Mouse (Mus musculus) mature B cell (primary cell): ENCODE data around the gene Zeb2.

ENCODE experiments used
- in situ Hi-C: fragments of 300-500 bp; cut with MboI; formaldehyde crosslinking; loops from 2 replicates; pipeline ENCODE4 v1.14.3; 2019

Zeb2 gene

GRCm38 (mm10) chr2:45117087-45117561, at the start of gene Zeb2:
Zeb2 (minus strand) TSS chr2:45117395.
- in situ Hi-C loops, result no loop called here

DNA sequence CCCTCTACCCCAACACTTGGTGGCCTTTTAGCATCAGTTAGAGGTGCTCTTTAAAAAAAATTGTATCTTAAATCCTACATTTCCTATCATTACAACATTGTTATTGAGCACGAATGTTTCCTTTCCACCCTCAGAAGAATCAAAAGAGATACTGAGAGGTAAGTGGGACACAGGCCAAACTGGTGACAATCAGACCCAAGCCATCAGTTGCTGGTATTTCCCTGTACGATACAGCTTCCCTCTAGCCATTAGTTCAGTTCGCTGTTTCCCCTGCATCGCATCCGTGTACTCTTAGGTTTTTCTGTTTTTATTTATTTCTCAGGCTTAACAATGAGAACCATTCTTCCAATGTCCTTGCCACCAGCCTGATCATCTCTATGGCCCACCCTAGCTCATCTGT, 41.6 kb upstream of the Zeb2 start:
- in situ Hi-C loops, result no loop called here

DNA sequence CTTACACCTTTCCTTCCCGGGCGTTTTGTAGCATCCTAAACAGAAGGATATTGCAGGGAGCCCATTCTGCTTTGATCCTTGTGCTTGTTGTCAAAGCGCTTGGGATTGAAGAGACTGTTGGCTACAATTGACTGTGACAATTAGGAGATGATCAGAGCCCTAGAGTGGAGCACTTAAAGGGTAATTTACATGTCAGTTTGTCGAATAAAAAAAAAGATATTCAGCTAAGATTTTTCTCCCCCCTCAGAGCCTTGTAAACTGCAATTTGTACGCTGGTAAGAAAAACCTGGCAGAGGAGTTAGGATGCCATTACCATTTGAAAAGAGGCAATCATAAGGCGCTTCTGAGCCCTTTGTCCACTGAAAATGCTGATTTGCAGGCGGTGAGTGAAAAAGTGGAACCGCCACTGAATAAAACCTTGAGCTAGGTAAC, 41.2 kb upstream of the Zeb2 start:
- in situ Hi-C loops, result no loop called here

GRCm38 (mm10) chr2:45153315-45153714, 36.1 kb upstream of the Zeb2 start:
- in situ Hi-C loops, result no loop called here

GRCm38 (mm10) chr2:45143162-45143561, 26.0 kb upstream of the Zeb2 start:
- in situ Hi-C loops, result no loop called here

GRCm38 (mm10) chr2:45138906-45139305, 21.7 kb upstream of the Zeb2 start:
- in situ Hi-C loops, result no loop called here

DNA sequence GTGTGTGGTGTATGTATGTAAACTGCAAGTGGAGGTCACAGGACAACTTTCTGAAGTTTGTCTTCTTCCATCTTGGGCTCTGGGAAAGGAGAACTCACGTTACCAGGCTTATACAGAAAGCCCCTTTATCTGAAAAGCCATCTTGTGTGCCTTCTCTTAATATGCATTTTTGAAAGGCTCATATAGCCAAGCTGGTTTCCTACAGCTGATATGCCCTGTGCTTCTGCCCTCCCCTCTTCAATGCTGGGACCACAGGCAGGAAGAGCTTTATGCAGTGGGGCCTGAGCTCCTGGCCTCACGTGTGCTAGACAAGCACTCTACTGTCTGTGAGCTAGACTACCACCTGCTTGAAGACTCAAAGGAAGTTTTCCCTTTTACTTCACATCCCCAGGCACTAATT, 19.6 kb upstream of the Zeb2 start:
- in situ Hi-C loops, result no loop called here

GRCm38 (mm10) chr2:45133225-45133624, 16.0 kb upstream of the Zeb2 start:
- in situ Hi-C loops, result no loop called here

GRCm38 (mm10) chr2:45130461-45131156, 13.4 kb upstream of the Zeb2 start:
- in situ Hi-C loops, result no loop called here

DNA sequence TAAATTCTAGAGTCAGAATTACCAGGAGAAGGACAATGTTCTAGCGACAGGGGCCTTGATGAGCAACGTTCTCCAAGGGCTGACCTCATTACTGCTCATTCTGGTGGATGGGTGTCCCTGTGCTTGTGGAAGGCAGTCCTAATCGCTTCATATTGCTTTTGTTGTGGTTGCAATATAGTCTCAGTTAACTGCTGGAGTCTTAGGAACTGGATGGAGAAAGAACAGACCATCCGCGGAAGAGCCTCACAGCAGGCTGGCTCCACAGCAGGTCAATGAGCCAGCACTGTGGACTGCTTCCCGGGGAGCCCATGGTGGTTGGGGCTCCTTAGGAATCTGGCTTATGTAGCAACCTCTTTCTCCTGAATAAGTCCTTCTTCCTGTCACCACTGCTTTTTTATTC, 12.4 kb upstream of the Zeb2 start:
- in situ Hi-C loops, result no loop called here

DNA sequence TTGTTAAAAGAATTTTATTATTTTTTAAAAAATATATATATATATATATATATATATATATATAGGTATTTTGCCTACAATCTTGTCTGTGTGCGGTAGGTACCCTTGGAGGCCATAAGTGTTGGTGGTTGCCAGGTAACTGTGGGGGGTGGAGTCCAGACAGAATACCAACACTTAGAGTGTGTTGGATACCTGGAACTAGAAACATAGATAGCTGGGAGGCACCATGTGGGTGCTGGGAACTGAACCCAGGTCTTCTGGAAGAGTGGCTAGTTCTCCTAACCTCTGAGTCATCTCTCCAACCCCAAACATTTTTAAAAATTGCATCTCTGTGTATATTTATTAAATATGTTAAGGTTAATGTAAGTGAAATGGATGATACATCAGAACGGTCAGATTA, 11.5 kb upstream of the Zeb2 start:
- in situ Hi-C loops, result no loop called here

- in situ Hi-C loops, result no loop called here
Observed at GRCm38 (mm10) chr2:45126401-45126800, 9.2 kb upstream of the Zeb2 start.

- in situ Hi-C loops, result no loop called here
Observed at GRCm38 (mm10) chr2:45125181-45125580, 8.0 kb upstream of the Zeb2 start.

DNA sequence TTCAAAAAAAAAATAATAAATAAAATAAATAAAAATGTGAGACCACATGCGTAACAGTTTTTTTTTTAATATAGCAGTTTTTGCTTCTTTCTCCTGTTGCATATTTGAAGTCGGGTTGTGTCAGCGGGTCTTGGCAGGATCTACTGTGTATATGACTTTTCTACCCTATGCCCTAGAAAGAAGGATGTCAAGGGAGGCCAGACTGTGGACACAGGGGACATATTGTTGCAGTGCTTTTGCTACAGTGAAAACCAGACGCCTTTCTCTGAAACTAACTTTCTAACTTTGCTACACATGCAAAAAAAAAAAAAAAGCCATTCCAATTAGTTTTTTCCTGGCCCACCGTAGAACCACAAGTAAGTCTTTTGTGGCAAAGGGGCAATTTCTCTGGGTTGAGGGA, 6.3 kb upstream of the Zeb2 start:
- in situ Hi-C loops, result no loop called here

DNA sequence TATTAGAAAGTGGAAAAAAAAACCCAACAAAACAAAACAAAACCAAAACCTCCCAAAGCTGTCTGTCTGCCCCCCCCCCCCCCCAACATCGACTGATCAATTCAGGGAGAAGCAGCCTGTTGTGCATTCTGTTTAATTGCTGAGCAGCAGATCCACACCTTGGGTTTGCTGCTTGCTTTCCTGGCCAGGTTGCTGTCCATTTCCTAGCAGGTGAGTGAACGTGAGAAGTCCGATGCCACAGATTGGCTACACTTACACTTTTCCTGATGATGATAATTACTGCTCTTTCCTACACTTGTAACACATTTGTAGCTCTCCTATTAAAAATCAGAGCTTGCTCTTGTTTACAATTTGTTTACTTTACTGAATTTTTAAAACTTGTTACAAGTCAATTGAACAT, 926 bp upstream of the Zeb2 start:
- in situ Hi-C loops, result no loop called here

GRCm38 (mm10) chr2:45117592-45117991, 397 bp upstream of the Zeb2 start:
- in situ Hi-C loops, result no loop called here

DNA sequence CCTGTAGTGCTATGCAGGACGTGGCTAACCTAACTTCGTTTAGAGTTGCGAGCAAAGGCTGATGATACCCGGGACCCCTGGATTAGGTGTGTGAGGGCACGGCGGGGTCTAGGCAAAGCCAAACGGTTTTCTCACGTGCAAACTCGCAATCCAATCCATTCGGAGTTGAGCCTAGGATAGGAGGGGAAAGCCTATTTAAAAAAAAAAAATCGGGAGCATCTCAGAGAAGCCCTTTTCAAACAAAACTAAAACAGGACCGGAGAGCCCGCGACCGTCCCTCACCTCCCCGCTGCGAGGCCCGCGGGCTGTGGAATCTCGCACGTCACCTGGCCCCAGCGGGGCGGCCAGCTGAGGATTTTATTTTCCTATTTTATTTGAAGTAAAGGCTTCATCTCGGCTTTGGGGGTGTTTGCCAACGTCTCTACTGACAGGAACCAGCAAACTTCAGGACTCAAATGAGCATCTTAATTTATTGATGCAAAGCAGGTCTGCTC, 617 bp downstream of the Zeb2 start:
- in situ Hi-C loops, result no loop called here

GRCm38 (mm10) chr2:45115720-45116495, 1.3 kb downstream of the Zeb2 start:
- in situ Hi-C loops, result no loop called here

DNA sequence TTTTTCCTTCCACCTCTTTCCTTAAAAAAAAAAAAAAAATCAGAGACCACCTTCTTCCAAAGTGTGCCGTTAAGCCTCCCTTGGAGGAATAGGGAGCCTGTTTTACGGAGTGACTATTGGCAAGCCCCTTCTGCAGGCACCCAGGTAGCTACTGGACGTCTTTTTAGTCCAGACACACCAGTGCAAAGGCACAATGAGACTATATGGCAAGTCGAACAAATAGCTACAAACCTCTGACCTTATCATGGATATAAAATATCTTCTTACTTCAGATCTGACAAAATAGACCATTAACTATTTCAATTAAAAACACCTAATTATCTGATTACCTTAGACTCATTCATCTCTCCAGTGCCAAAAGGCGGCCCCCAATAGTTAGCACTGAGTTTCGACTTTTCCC, 2.0 kb downstream of the Zeb2 start:
- in situ Hi-C loops, result no loop called here

DNA sequence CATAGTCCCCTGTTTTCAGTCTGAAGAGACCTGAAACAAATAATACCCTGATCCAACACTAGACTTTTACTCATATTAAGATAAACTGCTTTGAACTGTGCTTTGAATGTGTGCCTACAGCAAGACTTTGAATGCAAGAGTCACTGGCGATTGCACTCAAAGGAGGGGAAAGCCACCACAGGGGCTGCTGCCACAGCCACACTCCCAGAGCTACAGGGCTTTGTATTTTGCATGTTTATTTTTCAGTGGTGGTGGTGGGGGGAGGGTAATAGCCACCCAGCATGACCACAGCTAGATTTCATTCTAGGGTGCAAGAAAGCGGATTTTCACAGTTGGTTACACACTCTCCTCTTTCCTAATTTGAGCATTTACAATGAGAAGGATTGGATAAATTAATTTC, 2.6 kb downstream of the Zeb2 start:
- in situ Hi-C loops, result no loop called here

GRCm38 (mm10) chr2:45113912-45114311, 3.3 kb downstream of the Zeb2 start:
- in situ Hi-C loops, result no loop called here

- in situ Hi-C loops, result no loop called here
Observed at GRCm38 (mm10) chr2:45112891-45113683, 4.1 kb downstream of the Zeb2 start.
